Mouse (Mus musculus): Measurements from ENCODE around the gene Reps2.

DNA sequence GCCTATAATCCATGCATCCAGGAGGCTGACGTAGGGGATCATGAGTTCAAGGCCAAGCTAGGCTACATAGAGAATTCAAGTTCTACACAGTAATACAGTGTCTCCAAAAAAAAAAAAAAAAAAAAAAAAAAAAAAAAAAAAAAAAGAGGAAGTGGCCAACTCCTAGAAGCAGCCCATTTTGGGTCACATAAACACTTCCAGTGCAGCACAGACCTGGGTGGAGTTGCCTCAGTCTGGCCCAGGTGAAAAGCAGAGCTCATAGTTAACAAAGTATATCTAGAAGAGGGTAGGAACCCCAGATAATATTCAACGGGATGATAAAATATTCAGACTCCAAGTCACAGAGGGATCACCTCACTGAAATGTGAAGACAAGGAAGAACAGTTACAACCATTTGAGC lies 112.4 kb downstream of the Reps2 start:
- no peak for TF ChIP-seq POLR2A (IDR thresholded peaks at IDR 0.05; ENCODE audit: insufficient read depth, low read depth, low read length)
- no peak for TF ChIP-seq CTCF (IDR thresholded peaks at IDR 0.05; ENCODE audit: insufficient read depth, low read depth, low read length)
